Mouse (Mus musculus): ENCODE measurements around the gene Wdfy3. TPM values are rescaled to one million over a fixed set of nuclear protein-coding genes. Genes with fewer than 3 reads are reported as not detected.

Wdfy3 gene
- polyA plus RNA-seq, 1 experiment, result 68.1 TPM

DNA sequence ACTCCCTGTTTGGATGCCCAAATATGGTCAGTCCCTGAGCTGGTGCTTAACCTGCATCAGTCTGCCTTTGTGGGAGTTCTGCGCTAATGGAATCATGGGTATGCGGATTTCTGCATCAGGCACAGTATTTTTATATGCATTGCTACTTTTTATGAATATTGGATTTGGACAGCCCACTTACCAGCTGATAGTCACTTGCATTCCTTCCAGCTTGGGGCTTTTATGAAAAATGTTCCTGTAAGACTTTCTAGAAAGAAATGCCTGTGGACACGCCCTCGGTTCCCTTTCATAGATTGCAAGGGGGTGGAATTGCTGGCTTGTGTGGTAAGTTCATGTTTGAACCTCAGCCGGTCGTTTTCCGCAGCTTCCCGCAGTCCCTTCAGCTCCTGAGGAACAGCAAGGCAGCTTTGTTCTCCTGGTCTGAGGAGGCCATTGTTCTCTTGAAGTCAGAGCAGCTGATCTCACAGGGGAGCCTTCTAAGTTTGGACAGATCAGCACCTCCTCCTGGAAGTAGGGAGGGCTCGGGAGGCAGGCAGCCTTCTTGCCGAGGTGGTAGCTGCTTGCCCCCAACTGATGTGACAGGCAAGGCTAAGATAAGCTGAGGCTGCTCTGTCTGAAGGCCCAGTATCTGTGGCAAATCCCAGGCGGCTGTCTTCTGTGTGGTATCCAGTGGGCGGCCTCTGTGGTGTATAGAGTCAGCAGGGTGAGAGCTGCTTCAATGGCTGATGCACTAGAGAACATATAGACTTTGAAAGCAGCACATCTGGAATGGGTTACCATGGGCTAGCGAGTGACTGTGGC is 244.4 kb downstream of the Wdfy3 start:
- DNase-seq (ENCODE audit: low read depth), result peak; percentile 50
- TF ChIP-seq POLR2A (IDR thresholded peaks at IDR 0.05; ENCODE audit: borderline replicate concordance, extremely low read depth, insufficient read depth, insufficient read length, poor library complexity, severe bottlenecking) (no peak), CTCF (IDR thresholded peaks at IDR 0.05; ENCODE audit: borderline replicate concordance, extremely low read depth, insufficient read depth, insufficient read length) (no peak)

DNA sequence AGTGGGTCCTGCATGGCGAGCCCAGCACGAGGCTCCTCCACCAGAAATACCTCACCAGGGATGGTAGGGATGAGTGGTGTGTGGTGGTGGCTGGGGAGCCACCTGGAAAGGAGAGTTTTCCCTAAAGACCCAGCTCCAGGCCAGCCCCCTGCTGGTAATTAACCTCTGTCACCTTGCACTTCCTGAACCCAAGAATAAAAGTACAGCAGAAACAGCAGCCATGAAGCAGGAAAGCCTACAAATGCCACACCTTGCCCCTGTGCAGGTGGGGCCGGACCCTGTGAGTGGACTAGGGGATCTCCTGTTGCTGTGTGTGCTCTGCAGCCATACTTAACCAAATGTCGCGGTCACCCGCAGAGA is 247.4 kb downstream of the Wdfy3 start:
- DNase-seq (ENCODE audit: low read depth), result no peak
- no peak for TF ChIP-seq CTCF (IDR thresholded peaks at IDR 0.05; ENCODE audit: borderline replicate concordance, extremely low read depth, insufficient read depth, insufficient read length)
- TF ChIP-seq POLR2A (IDR thresholded peaks at IDR 0.05; ENCODE audit: borderline replicate concordance, extremely low read depth, insufficient read depth, insufficient read length, poor library complexity, severe bottlenecking), result no peak

- no peak for TF ChIP-seq CTCF (IDR thresholded peaks at IDR 0.05; ENCODE audit: borderline replicate concordance, extremely low read depth, insufficient read depth, insufficient read length)
- TF ChIP-seq POLR2A (IDR thresholded peaks at IDR 0.05; ENCODE audit: borderline replicate concordance, extremely low read depth, insufficient read depth, insufficient read length, poor library complexity, severe bottlenecking), result no peak
- DNase-seq (ENCODE audit: low read depth), result no peak
Measured at GRCm38 (mm10) chr5:101821491-101822310, 248.0 kb downstream of the Wdfy3 start.

GRCm38 (mm10) chr5:101821052-101821451 is 248.7 kb downstream of the Wdfy3 start:
- no peak for DNase-seq (ENCODE audit: low read depth)
- no peak for TF ChIP-seq POLR2A (IDR thresholded peaks at IDR 0.05; ENCODE audit: borderline replicate concordance, extremely low read depth, insufficient read depth, insufficient read length, poor library complexity, severe bottlenecking)
- no peak for TF ChIP-seq CTCF (IDR thresholded peaks at IDR 0.05; ENCODE audit: borderline replicate concordance, extremely low read depth, insufficient read depth, insufficient read length)

DNA sequence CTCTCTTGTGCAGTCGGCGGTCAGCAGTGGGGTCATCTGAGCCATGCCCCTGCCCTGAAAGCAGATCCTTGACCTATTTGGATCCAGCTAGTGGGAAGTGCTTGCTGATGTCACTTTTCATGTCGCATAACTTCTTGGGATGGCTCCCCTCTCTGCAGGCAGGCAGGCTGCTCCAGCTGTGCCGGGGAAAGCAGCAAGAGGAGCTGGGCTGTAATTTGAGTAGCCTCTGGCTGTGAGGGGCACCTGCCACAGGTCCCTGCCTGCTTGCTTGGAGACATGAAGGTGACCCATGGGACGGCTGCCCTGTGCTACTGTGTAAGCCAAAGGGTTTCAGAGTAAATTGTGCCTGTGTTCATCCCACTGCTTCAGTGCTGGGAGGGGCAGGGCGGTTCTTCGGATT is 249.9 kb downstream of the Wdfy3 start:
- TF ChIP-seq CTCF (IDR thresholded peaks at IDR 0.05; ENCODE audit: borderline replicate concordance, extremely low read depth, insufficient read depth, insufficient read length), result no peak
- TF ChIP-seq POLR2A (IDR thresholded peaks at IDR 0.05; ENCODE audit: borderline replicate concordance, extremely low read depth, insufficient read depth, insufficient read length, poor library complexity, severe bottlenecking), result no peak
- DNase-seq (ENCODE audit: low read depth), result no peak

GRCm38 (mm10) chr5:101819216-101819615 is 250.5 kb downstream of the Wdfy3 start:
- TF ChIP-seq CTCF (IDR thresholded peaks at IDR 0.05; ENCODE audit: borderline replicate concordance, extremely low read depth, insufficient read depth, insufficient read length), result no peak
- DNase-seq (ENCODE audit: low read depth), result no peak

- no peak for TF ChIP-seq POLR2A (IDR thresholded peaks at IDR 0.05; ENCODE audit: borderline replicate concordance, extremely low read depth, insufficient read depth, insufficient read length, poor library complexity, severe bottlenecking)
- no peak for TF ChIP-seq CTCF (IDR thresholded peaks at IDR 0.05; ENCODE audit: borderline replicate concordance, extremely low read depth, insufficient read depth, insufficient read length)
- DNase-seq (ENCODE audit: low read depth), result no peak
Measured at GRCm38 (mm10) chr5:101816822-101817221, 252.9 kb downstream of the Wdfy3 start.

- no peak for TF ChIP-seq CTCF (IDR thresholded peaks at IDR 0.05; ENCODE audit: borderline replicate concordance, extremely low read depth, insufficient read depth, insufficient read length)
- no peak for TF ChIP-seq POLR2A (IDR thresholded peaks at IDR 0.05; ENCODE audit: borderline replicate concordance, extremely low read depth, insufficient read depth, insufficient read length, poor library complexity, severe bottlenecking)
- DNase-seq (ENCODE audit: low read depth), result no peak
Measured at GRCm38 (mm10) chr5:101811296-101812169, 258.2 kb downstream of the Wdfy3 start.

GRCm38 (mm10) chr5:101802358-101803022 is 267.2 kb downstream of the Wdfy3 start:
- TF ChIP-seq CTCF (IDR thresholded peaks at IDR 0.05; ENCODE audit: borderline replicate concordance, extremely low read depth, insufficient read depth, insufficient read length) (no peak), POLR2A (IDR thresholded peaks at IDR 0.05; ENCODE audit: borderline replicate concordance, extremely low read depth, insufficient read depth, insufficient read length, poor library complexity, severe bottlenecking) (no peak)
- DNase-seq (ENCODE audit: low read depth), result no peak

DNA sequence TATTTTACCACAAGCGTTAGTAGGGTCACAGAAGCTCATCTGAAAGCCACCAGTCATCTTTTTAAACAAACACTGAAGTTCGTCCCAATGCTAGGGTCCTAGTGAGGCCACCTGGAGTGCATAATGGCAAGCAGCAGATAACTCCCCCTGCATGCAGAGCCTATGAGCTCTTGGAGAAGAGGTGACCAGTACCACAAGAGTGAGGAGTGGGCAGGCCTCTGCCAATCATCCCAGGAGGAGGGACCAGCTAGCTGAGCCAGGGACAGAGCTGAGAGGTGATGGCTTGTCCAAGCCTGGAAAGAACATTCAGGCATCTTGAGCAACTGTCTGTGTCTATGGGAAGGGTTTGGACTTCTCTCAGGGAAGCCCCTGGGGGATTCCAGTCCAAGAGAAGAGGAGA is 267.8 kb downstream of the Wdfy3 start:
- TF ChIP-seq CTCF (IDR thresholded peaks at IDR 0.05; ENCODE audit: borderline replicate concordance, extremely low read depth, insufficient read depth, insufficient read length) (no peak), POLR2A (IDR thresholded peaks at IDR 0.05; ENCODE audit: borderline replicate concordance, extremely low read depth, insufficient read depth, insufficient read length, poor library complexity, severe bottlenecking) (no peak)
- DNase-seq (ENCODE audit: low read depth), result no peak

Measured in brain, embryonic 14.5 days (tissue).